Mouse (Mus musculus) cerebellum, adult 2 months (tissue): Measurements from ENCODE around the gene Bdh2.

Experiments
- CTCF ChIP-seq: fragments of 200-500 bp; IDR thresholded peaks from 2 replicates; pipeline ENCODE4 v1.5.1; 2011; ENCODE audit warnings: low read depth, mild to moderate bottlenecking, control low read depth, low read length, moderate library complexity, borderline replicate concordance; ENCODE audit not compliant: insufficient read depth
- POLR2A ChIP-seq: fragments of 200-500 bp; IDR thresholded peaks from 2 replicates; pipeline ENCODE4 v1.6.1; 2011; ENCODE audit warnings: low read length, control low read depth, borderline replicate concordance; ENCODE audit not compliant: insufficient read depth

GRCm38 (mm10) chr3:135273047-135273446, 8.0 kb upstream of the Bdh2 start:
- no peak for TF ChIP-seq POLR2A
- no peak for TF ChIP-seq CTCF
